Mouse (Mus musculus): ENCODE measurements at regions not wholly inside any gene's neighbourhood (a gene's known extent, or its start where the extent isn't known, plus 50 kb on each side); places are given as distances from the start of the nearest gene placed in this dataset.
"Not testable (repeated sequence)": the region's sequence is repeated elsewhere in the genome, so short reads cannot be mapped to it uniquely, and the experiment has no call there.

GRCm38 (mm10) chrX:70871209-70871608 lies 178.8 kb upstream of the Mamld1 start:
- no peak for DNase-seq (ENCODE audit: low spot score)

DNA sequence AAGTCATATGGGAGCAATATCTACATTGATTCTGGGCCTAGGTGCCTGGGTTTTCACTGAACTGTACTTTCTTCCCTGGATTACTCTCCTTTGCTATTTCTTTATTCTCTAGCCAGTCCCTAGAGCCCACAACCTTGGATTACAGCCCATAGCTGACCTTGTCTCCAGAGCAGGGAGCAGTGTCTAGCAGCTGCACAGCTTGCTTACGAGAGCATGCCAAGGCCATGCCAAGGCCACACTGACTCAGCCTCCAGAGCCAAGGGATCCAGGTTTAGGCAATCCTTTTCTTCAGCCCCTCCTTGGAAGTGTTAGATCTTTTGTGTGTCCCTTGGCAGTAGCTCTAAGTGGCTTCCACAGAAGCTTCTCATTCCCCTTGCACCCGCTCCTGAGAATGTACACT lies 168.7 kb upstream of the Mamld1 start:
- DNase-seq (ENCODE audit: low spot score), result no peak

DNA sequence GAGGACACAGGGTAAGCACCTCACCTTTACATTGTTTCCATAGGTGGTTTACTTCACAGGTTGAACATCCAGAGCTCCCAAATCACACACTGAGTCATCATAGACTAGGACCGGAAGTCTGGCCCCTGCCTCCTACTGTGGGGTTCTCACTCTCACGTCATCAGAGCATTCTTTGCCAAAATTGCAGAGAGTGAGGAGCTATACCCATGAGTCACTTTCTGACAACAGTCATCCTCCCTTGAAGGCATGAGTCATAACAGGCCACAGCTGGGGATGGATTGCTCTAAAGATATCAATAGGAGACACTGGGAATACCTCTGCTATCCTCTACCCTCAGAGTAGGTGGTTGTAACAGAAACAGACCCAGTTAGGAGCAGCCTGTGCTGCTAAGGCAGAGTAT lies 166.6 kb upstream of the Mamld1 start:
- DNase-seq (ENCODE audit: low spot score), result no peak

- DNase-seq (ENCODE audit: low spot score), result no peak
These were observed 155.5 kb upstream of the Mamld1 start for GRCm38 (mm10) chrX:70894517-70894916.

GRCm38 (mm10) chrX:70895554-70895953 lies 154.5 kb upstream of the Mamld1 start:
- no peak for DNase-seq (ENCODE audit: low spot score)

- DNase-seq (ENCODE audit: low spot score), result no peak
These were observed 152.8 kb upstream of the Mamld1 start for GRCm38 (mm10) chrX:70897110-70897721.

DNA sequence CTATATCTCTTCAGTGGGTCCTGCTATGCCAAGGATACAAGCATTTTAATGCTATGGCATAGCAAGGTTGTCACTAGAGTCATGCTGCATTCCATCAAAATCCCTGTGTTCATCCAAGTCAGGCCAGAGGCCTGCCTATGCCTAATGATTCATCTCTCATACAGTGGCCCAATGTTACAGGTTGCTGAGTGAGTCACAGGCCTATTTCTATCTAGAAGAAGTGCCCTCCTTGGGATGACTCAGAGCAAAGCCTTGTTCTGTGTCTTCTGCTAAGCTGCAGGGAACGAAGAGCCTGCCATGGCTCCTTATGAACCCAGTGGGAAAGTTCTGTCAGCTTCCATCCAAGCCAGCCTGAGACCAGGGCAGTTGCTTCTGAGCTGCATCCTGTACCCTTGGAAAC lies 151.2 kb upstream of the Mamld1 start:
- DNase-seq (ENCODE audit: low spot score), result not testable (repeated sequence)

DNA sequence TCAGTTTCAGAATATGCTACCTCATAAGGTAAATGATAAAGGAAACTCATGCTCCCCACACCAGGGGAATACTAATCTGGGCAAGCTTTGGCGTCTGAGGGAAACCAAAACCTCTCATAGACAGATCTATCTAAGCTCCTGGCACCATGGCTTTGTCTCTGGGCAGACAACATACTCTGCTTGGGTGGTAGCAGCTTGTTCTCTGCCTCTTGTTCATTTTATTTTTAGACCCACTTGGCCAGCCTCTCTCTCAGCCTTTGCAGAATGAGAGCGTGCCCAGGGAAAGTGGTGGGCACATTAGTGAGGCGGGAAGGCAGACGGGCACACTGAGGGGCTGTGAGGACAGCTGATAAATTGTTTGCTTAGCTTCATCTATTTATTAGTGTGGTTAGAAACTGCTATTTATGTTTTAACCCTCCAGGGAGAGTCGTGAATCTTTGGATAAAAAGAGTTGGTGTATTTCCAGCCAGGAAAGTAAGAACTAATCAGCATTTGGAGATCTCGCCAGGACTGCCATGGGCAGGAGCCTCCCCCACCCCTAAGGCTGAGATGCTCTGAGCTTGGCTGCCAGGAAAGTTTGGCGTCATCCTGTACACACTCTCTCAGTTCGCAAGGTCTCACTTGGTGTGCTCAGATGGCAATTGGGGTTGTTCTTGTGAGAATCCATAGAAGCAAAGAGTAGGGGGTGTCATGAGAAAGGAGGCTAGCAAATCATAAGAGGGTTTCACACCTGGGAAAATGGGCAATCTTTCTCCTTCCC lies 150.2 kb upstream of the Mamld1 start:
- peak; percentile 22 for DNase-seq (ENCODE audit: low spot score)

GRCm38 (mm10) chrX:70925646-70926045 lies 124.4 kb upstream of the Mamld1 start:
- DNase-seq (ENCODE audit: low spot score), result no peak

GRCm38 (mm10) chrX:70931944-70932343 lies 118.1 kb upstream of the Mamld1 start:
- DNase-seq (ENCODE audit: low spot score), result no peak

DNA sequence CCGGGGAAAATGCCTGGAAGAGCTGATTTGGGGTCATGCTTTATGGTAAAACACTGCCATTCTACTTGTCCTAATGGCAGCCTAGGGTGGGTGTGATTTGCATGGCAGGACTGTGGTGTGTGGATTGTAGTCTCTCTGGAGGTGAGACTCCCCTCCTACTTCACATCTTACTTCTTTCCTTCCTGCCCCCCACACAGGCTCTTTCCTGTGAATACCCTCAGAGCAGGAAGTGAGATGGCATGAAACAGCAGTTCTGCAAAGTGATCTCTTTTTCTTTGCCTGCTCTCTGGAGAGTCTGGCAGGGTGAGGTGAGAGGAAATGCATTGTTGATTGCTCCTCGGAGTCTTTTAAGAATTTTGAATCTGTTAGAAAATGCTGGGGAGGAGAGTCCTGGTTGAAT lies 104.7 kb upstream of the Mamld1 start:
- no peak for DNase-seq (ENCODE audit: low spot score)

DNA sequence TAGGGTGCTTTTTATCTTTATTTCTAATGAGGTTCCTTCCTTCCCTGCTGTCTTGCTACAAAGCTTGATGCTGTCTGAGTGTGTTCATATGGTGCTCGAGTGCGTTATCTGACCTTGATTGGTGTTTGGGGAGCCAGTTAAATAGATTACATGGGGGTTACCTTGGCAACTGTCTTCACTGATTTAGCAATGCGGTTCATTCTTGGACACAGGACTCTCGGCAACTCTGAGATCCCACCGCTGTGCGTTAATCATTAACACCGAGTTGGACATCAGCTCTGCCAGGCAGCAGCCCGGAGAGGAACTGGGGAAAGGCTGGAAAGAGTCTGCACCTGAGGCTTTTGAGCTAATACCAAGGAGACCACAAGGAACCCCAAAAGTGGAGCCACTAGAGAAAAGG lies 104.0 kb upstream of the Mamld1 start:
- DNase-seq (ENCODE audit: low spot score), result no peak

DNA sequence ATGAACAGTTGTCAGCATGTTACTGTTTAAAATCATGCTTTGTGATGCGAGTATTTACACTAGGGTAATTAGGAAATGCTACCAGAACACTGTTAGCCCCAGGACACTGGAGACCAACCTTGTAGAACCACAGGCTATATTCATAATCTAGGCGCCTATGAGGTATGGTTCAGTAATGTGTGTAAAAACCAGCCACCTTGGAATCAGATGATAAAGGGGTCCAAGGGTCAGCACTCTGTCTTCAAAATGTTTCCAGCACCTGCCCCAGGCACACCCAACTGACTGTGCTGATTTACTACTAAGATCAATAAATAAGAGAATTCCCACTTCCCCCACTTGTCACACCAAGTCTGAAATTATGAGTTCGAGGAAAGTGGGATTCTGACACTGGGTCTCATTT lies 100.8 kb upstream of the Mamld1 start:
- no peak for DNase-seq (ENCODE audit: low spot score)

GRCm38 (mm10) chrX:70953022-70953421 lies 97.0 kb upstream of the Mamld1 start:
- no peak for DNase-seq (ENCODE audit: low spot score)

Data from layer of hippocampus, adult 9-10 months (tissue).